Mouse (Mus musculus): ENCODE results near the gene Ccdc194.

Ccdc194 gene

GRCm38 (mm10) chr8:71474785-71475701, 50.5 kb downstream of the Ccdc194 start:
- DNase-seq, result no peak

- no peak for DNase-seq
Observed at GRCm38 (mm10) chr8:71474344-71474743, 51.2 kb downstream of the Ccdc194 start.

- DNase-seq, result no peak
Observed at GRCm38 (mm10) chr8:71472601-71473386, 52.7 kb downstream of the Ccdc194 start.

GRCm38 (mm10) chr8:71471861-71472260, 53.6 kb downstream of the Ccdc194 start:
- no peak for DNase-seq

GRCm38 (mm10) chr8:71470913-71471255, 54.6 kb downstream of the Ccdc194 start:
- no peak for DNase-seq

- DNase-seq, result no peak
Observed at GRCm38 (mm10) chr8:71470146-71470912, 55.2 kb downstream of the Ccdc194 start.

All from retina, postnatal 1 day (tissue).